8 mouse cellular contexts compared by ENCODE assay signal in genomic region chr11:106487733-106488115, GRCm38 (mm10). TPM values are rescaled to one million over a fixed set of nuclear protein-coding genes. Genes with fewer than 3 reads are reported as not detected.
A peak's percentile ranks its signal among the peaks of the same experiment; 100 is the strongest.
DNase-seq lines count a peak whose midpoint lies in the region; ATAC-seq lines count a peak whose summit lies in the region.

Gene Ern1, minus strand, starts transcription at chr11:106487852.

- H3K36me3 ChIP-seq in hindbrain, embryonic 14.5 days (replicated peaks; ENCODE audit: control insufficient read depth, insufficient read depth): no peaks in the 10 kb centered on the region

- H3K4me1 ChIP-seq in hindbrain, embryonic 14.5 days (replicated peaks; ENCODE audit: control insufficient read depth, insufficient read depth, low read length): peaks cover 8% of the 10 kb centered on the region

- peak; percentile 92 for DNase-seq in WW6 (ENCODE audit: low read depth, low spot score)
- peak; percentile 93 to 96 for DNase-seq in cerebellum, postnatal 36 days
- DNase-seq in frontal cortex, postnatal 36 days (ENCODE audit: low spot score in 2 of 2): peak; percentile 92 to 93
- peak; percentile 86 for DNase-seq in hindbrain, embryonic 14.5 days (ENCODE audit: low spot score)
- DNase-seq in layer of hippocampus, postnatal 36 days: peak; percentile 95 to 96
- DNase-seq in lung, postnatal 25 days (ENCODE audit: low spot score): peak; percentile 95
- DNase-seq in retina, adult 2 months (ENCODE audit: low read depth, low spot score): peak; percentile 93
- peak; percentile 98 for DNase-seq in thymus, postnatal 25 days

- H3K4me2 ChIP-seq in hindbrain, embryonic 14.5 days (replicated peaks): peak within 1 kb of the TSS; percentile 67

- peak within 1 kb of the TSS; percentile 97 for H3K4me3 ChIP-seq in hindbrain, embryonic 14.5 days (replicated peaks; ENCODE audit: low read length)

- no peaks in the 10 kb centered on the region for H3K27me3 ChIP-seq in hindbrain, embryonic 14.5 days (ENCODE audit: control insufficient read depth, insufficient read depth, low read length)

- 0% methylated on average over 28 of the region's 28 CpGs for WGBS in hindbrain, embryonic 14.5 days

- H3K9ac ChIP-seq in hindbrain, embryonic 14.5 days: peak within 1 kb of the TSS; percentile 83

- no peaks in the 10 kb centered on the region for H3K9me3 ChIP-seq in hindbrain, embryonic 14.5 days (ENCODE audit: control insufficient read depth, low read length)

- peak; percentile 97 for ATAC-seq in hindbrain, embryonic 14.5 days (ENCODE audit: low FRiP score)

- H3K27ac ChIP-seq in hindbrain, embryonic 14.5 days: peak within 1 kb of the TSS; percentile 78

RNA-seq across cellular contexts. Expression of gene Ern1, which starts in this region (rescaled TPM):
- 5.0 and 7.2 TPM in 2 replicates for polyA plus RNA-seq in hindbrain, embryonic 14.5 days (2014; fragmentation: Nextera tagmentation; extraction: Ambion mirVana)
- 10 to 100 TPM in 1 of 2 experiments, 1 to 10 TPM in 1; 9.5 to 10.5 TPM for total RNA-seq in layer of hippocampus, postnatal 36 days (2021)

Comparison
In these comparisons a context has a peak if more than half of its experiments do, and no peak if none do; other contexts are left out.
1. Peak in every context shown above with its lines: DNase-seq, ATAC-seq, H3K4me3 ChIP-seq and H3K27ac ChIP-seq.